Mouse (Mus musculus): ENCODE measurements at regions not wholly inside any gene's neighbourhood (a gene's known extent, or its start where the extent isn't known, plus 50 kb on each side); places are given as distances from the start of the nearest gene placed in this dataset.

GRCm38 (mm10) chr3:136421969-136422614 lies 96.2 kb upstream of the Bank1 start:
- TF ChIP-seq CTCF (conservative IDR thresholded peaks at IDR 0.05 in 1 of 2, IDR thresholded peaks at IDR 0.05 in 1 of 2; ENCODE audit: low read depth in 2 of 2, low read length in 2 of 2) (no peak), JUN (IDR thresholded peaks at IDR 0.05; ENCODE audit: insufficient read depth, low read depth, low read length) (no peak), HCFC1 (IDR thresholded peaks at IDR 0.05; ENCODE audit: low read depth, low read length) (no peak), POLR2A (IDR thresholded peaks at IDR 0.05; ENCODE audit: low read depth, low read length) (no peak), MYC (IDR thresholded peaks at IDR 0.05; ENCODE audit: low read depth, low read length) (no peak), RAD21 (IDR thresholded peaks at IDR 0.05; ENCODE audit: low read depth, low read length) (no peak), ZKSCAN1 (IDR thresholded peaks at IDR 0.05; ENCODE audit: borderline replicate concordance, low read depth, low read length) (no peak)

All from CH12.LX (cell line).